Mouse (Mus musculus): ENCODE data around the gene Mrpl33.
"Not testable (repeated sequence)": the region's sequence is repeated elsewhere in the genome, so short reads cannot be mapped to it uniquely, and the experiment has no call there.

Gene Mrpl33

GRCm38 (mm10) chr5:31598121-31598520 lies 1.4 kb downstream of the Mrpl33 start:
- DNase-seq: no peak

GRCm38 (mm10) chr5:31598579-31598978 lies 1.8 kb downstream of the Mrpl33 start:
- no peak for DNase-seq

- no peak for DNase-seq
Measured at GRCm38 (mm10) chr5:31599161-31599560, 2.4 kb downstream of the Mrpl33 start.

- no peak for DNase-seq
Measured at GRCm38 (mm10) chr5:31601162-31601722, 4.5 kb downstream of the Mrpl33 start.

- no peak for DNase-seq
Measured at GRCm38 (mm10) chr5:31602377-31602776, 5.6 kb downstream of the Mrpl33 start.

GRCm38 (mm10) chr5:31603766-31604165 lies 7.0 kb downstream of the Mrpl33 start:
- DNase-seq: no peak

- no peak for DNase-seq
Measured at GRCm38 (mm10) chr5:31606151-31606550, 9.4 kb downstream of the Mrpl33 start.

- DNase-seq: no peak
Measured at GRCm38 (mm10) chr5:31610376-31611086, 13.8 kb downstream of the Mrpl33 start.

- no peak for DNase-seq
Measured at GRCm38 (mm10) chr5:31611186-31611585, 14.5 kb downstream of the Mrpl33 start.

GRCm38 (mm10) chr5:31613852-31614286 lies 17.1 kb downstream of the Mrpl33 start:
- DNase-seq: peak; percentile 75

GRCm38 (mm10) chr5:31614339-31615025 lies 17.7 kb downstream of the Mrpl33 start:
- no peak for DNase-seq

- DNase-seq: no peak
Measured at GRCm38 (mm10) chr5:31620326-31620725, 23.6 kb downstream of the Mrpl33 start.

- DNase-seq: no peak
Measured at GRCm38 (mm10) chr5:31627117-31627516, 30.4 kb downstream of the Mrpl33 start.

- no peak for DNase-seq
Measured at GRCm38 (mm10) chr5:31627562-31628526, 31.1 kb downstream of the Mrpl33 start.

GRCm38 (mm10) chr5:31628555-31628954 lies 31.8 kb downstream of the Mrpl33 start:
- DNase-seq: no peak

- no peak for DNase-seq
Measured at GRCm38 (mm10) chr5:31630064-31630463, 33.3 kb downstream of the Mrpl33 start.

GRCm38 (mm10) chr5:31631169-31631568 lies 34.4 kb downstream of the Mrpl33 start:
- not testable (repeated sequence) for DNase-seq

GRCm38 (mm10) chr5:31634161-31634560 lies 37.4 kb downstream of the Mrpl33 start:
- DNase-seq: no peak

- DNase-seq: no peak
Measured at GRCm38 (mm10) chr5:31634679-31635078, 37.9 kb downstream of the Mrpl33 start.

GRCm38 (mm10) chr5:31636636-31637253 lies 40.0 kb downstream of the Mrpl33 start:
- DNase-seq: no peak

GRCm38 (mm10) chr5:31640542-31640941 lies 43.8 kb downstream of the Mrpl33 start:
- no peak for DNase-seq

GRCm38 (mm10) chr5:31642300-31642699 lies 45.6 kb downstream of the Mrpl33 start:
- no peak for DNase-seq
